Mouse (Mus musculus) heart, embryonic 12.5 days (tissue): ENCODE measurements around the gene Mipol1. TPM values are rescaled to one million over a fixed set of nuclear protein-coding genes. Genes with fewer than 3 reads are reported as not detected.
A peak's percentile ranks its signal among the peaks of the same experiment; 100 is the strongest.

ENCODE experiments used
- ATAC-seq: fragments of 200-750 bp; cut with Nextera tagmentation; 2 replicates; pipeline ENCODE4 v1.8.0; 2017; ENCODE audit warnings: moderate TSS enrichment, moderate library complexity; ENCODE audit not compliant: insufficient number of reproducible peaks, low FRiP score
- H3K27ac ChIP-seq: fragments of 300-500 bp; sonication (generic); 2 replicates; pipeline ENCODE4 v1.5.1; 2016; ENCODE audit warnings: mild to moderate bottlenecking, moderate library complexity; ENCODE audit not compliant: poor library complexity, severe bottlenecking
- H3K27me3 ChIP-seq: fragments of 300-500 bp; sonication (generic); replicated peaks from 2 replicates; pipeline ENCODE4 v1.6.1; 2016; ENCODE audit warnings: mild to moderate bottlenecking, moderate library complexity
- H3K36me3 ChIP-seq: fragments of 300-500 bp; sonication (generic); 2 replicates; pipeline ENCODE4 v1.6.1; 2016; ENCODE audit warnings: mild to moderate bottlenecking, moderate library complexity
- H3K4me1 ChIP-seq: fragments of 300-500 bp; sonication (generic); replicated peaks from 2 replicates; pipeline ENCODE4 v1.6.1; 2016; ENCODE audit warnings: mild to moderate bottlenecking
- H3K4me2 ChIP-seq: fragments of 300-500 bp; sonication (generic); 2 replicates; pipeline ENCODE4 v1.6.1; 2016; ENCODE audit warnings: mild to moderate bottlenecking, moderate library complexity
- H3K4me3 ChIP-seq: fragments of 300-500 bp; sonication (generic); 2 replicates; pipeline ENCODE4 v1.5.1; 2016; ENCODE audit warnings: mild to moderate bottlenecking
- H3K9ac ChIP-seq: fragments of 300-500 bp; sonication (generic); 2 replicates; pipeline ENCODE4 v1.6.1; 2016; ENCODE audit warnings: mild to moderate bottlenecking, moderate library complexity
- H3K9me3 ChIP-seq: fragments of 300-500 bp; sonication (generic); replicated peaks from 2 replicates; pipeline ENCODE4 v1.6.1; 2016; ENCODE audit warnings: mild to moderate bottlenecking, moderate library complexity
- WGBS: fragments of 180-500 bp; shearing (Covaris S2); methylation state at CpG from one replicate; pipeline ENCODE4 v1.1.7; 2016; 5-methylcytosine and 5-hydroxymethylcytosine counted together
- polyA plus RNA-seq: library from polyadenylated mRNA; unstranded; fragments of >200 nt; fragmentation: Nextera tagmentation; extraction: Ambion mirVana; gene quantifications from 2 replicates; pipeline ENCODE4 v1.2.1, GENCODE M21; 2016

The Mipol1 gene
- polyA plus RNA-seq, 1 experiment from 2014 or later, result 8.5 TPM

DNA sequence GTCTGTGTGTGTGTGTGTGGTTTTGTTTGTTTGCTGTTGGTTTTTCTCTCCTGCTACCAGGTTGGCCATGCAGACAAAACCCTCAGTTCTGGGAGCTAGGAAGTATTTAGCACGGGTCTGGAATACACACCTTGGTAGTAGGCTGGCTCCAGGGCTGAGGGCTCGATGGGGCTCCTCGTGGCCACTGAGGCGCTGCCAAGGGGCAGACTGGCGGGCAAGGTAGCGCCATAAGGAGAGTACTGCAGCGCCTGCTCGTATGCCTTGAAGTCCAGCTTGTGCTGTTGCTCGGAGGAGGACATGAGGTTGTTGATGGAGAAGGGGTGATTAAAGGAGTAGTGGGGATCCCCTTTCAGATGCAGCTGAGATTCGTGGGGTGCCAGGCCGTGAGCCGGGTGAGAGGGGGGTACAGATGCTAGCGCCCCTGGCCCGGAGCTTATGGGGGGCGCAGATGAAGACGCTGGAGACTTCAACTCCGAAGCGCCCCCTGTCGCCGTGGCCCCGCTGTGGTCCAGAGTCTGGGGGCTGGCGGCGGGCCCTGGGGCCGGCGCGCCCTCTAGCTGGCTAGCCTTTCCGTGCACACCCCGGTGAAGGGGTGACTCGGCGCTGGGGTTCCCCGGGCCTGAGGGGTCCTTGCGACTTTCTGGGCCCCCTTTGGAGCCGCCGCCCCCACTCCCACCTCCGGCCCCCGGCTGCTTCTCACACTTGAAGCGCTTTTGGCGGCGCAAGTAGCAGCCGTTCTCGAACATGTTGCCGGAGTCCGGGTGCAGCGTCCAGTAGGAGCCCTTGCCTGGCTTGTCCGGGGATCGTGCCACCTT is 311.9 kb downstream of the Mipol1 start:
- Histone ChIP-seq H3K36me3 (no peaks in the 10 kb centered on the region), H3K9ac (no peak overlapping the region), H3K4me3 (peak overlapping the region; percentile 23), H3K27me3 (peaks cover 72% of the 10 kb centered on the region), H3K4me2 (peak overlapping the region; percentile 49), H3K4me1 (peaks cover 38% of the 10 kb centered on the region), H3K9me3 (no peaks in the 10 kb centered on the region), H3K27ac (no peak overlapping the region)
- under 1% methylated on average over 45 of the region's 46 CpGs for WGBS
- ATAC-seq, result no peak

- H3K27ac ChIP-seq, result no peak overlapping the region
- H3K27me3 ChIP-seq, result peaks cover 78% of the 10 kb centered on the region
- H3K4me3 ChIP-seq, result peak overlapping the region; percentile 23
- H3K9me3 ChIP-seq, result no peaks in the 10 kb centered on the region
- no peak for ATAC-seq
- no peaks in the 10 kb centered on the region for H3K36me3 ChIP-seq
- H3K4me1 ChIP-seq, result peaks cover 38% of the 10 kb centered on the region
- WGBS, result 2% methylated on average over 63 of the region's 63 CpGs
- H3K9ac ChIP-seq, result no peak overlapping the region
- H3K4me2 ChIP-seq, result peak overlapping the region; percentile 49
Measured at GRCm38 (mm10) chr12:57542746-57543626, 312.8 kb downstream of the Mipol1 start.

GRCm38 (mm10) chr12:57543627-57543991 is 313.4 kb downstream of the Mipol1 start:
- H3K9me3 ChIP-seq, result no peaks in the 10 kb centered on the region
- peaks cover 39% of the 10 kb centered on the region for H3K4me1 ChIP-seq
- no peak overlapping the region for H3K27ac ChIP-seq
- H3K27me3 ChIP-seq, result peaks cover 82% of the 10 kb centered on the region
- ATAC-seq, result no peak
- H3K9ac ChIP-seq, result no peak overlapping the region
- H3K4me3 ChIP-seq, result no peak overlapping the region
- H3K36me3 ChIP-seq, result no peaks in the 10 kb centered on the region
- WGBS, result 2% methylated on average over 10 of the region's 10 CpGs
- H3K4me2 ChIP-seq, result peak overlapping the region; percentile 49; the same call in 1 of the 2 replicates

GRCm38 (mm10) chr12:57544641-57545370 is 314.6 kb downstream of the Mipol1 start:
- no peak for ATAC-seq
- Histone ChIP-seq H3K4me3 (peak overlapping the region; percentile 59), H3K9ac (no peak overlapping the region), H3K27me3 (peaks cover 84% of the 10 kb centered on the region), H3K4me1 (peaks cover 42% of the 10 kb centered on the region), H3K36me3 (no peaks in the 10 kb centered on the region), H3K4me2 (peak overlapping the region; percentile 94), H3K9me3 (no peaks in the 10 kb centered on the region), H3K27ac (no peak overlapping the region)
- WGBS, result 3% methylated on average over 31 of the region's 31 CpGs

GRCm38 (mm10) chr12:57545371-57546241 is 315.4 kb downstream of the Mipol1 start:
- Histone ChIP-seq H3K27me3 (peaks cover 90% of the 10 kb centered on the region), H3K4me2 (peak overlapping the region; percentile 94), H3K4me1 (peaks cover 42% of the 10 kb centered on the region), H3K9ac (0 out of 2 replicates have a peak overlapping the region, but pooled peaks have one; percentile 30), H3K27ac (no peak overlapping the region), H3K36me3 (no peaks in the 10 kb centered on the region), H3K4me3 (peak overlapping the region; percentile 59), H3K9me3 (no peaks in the 10 kb centered on the region)
- peak; percentile 47 for ATAC-seq
- WGBS, result under 1% methylated on average over 84 of the region's 106 CpGs

Other genes starting within 250 kb of the Mipol1 start
- 0.58 and 1.2 TPM in 2 replicates for gene Slc25a21, start 33.0 kb upstream of the Mipol1 start, polyA plus RNA-seq
- gene Prps1l3, start within 50 bp of the Mipol1 start, polyA plus RNA-seq, result 40.9 and 42.1 TPM in 2 replicates